Mouse (Mus musculus) brain, embryonic 14.5 days (tissue): Measurements from ENCODE around the gene Tmem53.

Experiments
- CTCF ChIP-seq: fragments of 200-500 bp; IDR thresholded peaks from 2 replicates; pipeline ENCODE4 v1.5.1; 2012; ENCODE audit warnings: inconsistent platforms, mild to moderate bottlenecking, moderate library complexity, borderline replicate concordance; ENCODE audit not compliant: insufficient read depth, insufficient read length; ENCODE audit errors: extremely low read depth
- POLR2A ChIP-seq: fragments of 200-500 bp; IDR thresholded peaks from 2 replicates; pipeline ENCODE4 v1.6.1; 2012; ENCODE audit warnings: mild to moderate bottlenecking, inconsistent platforms, borderline replicate concordance; ENCODE audit not compliant: poor library complexity, insufficient read depth, insufficient read length, severe bottlenecking; ENCODE audit errors: extremely low read depth

DNA sequence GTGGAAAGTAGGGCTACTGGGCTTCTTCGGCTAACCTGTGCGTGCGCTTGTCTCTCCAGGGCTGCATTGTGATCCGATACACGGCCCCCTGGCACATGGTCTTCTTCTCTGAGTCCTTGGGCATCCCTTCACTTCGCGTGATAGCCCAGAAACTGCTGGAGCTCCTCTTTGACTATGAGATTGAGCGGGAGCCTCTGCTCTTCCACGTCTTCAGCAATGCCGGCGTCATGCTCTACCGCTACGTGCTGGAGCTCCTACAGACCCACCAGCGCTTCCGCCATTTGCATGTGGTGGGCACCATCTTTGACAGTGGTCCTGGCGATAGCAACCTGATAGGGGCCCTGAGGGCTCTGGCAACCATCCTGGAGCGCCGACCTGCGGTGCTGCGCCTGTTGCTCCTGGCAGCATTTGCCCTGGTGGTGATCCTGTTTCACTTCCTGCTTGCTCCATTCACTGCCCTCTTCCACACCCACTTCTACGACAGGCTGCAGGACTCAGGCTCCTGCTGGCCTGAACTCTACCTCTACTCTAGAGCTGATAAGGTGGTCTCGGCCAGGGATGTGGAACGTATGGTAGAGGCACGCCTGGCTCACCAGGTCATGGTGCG, 16.2 kb downstream of the Tmem53 start:
- TF ChIP-seq CTCF: no peak
- TF ChIP-seq POLR2A: no peak
